Mouse (Mus musculus): ENCODE data around the gene Zbtb16. TPM values are rescaled to one million over a fixed set of nuclear protein-coding genes. Genes with fewer than 3 reads are reported as not detected.

Zbtb16 gene
- total RNA-seq, 2 experiments from 2014 or later = 77.6 to 92.0 TPM

DNA sequence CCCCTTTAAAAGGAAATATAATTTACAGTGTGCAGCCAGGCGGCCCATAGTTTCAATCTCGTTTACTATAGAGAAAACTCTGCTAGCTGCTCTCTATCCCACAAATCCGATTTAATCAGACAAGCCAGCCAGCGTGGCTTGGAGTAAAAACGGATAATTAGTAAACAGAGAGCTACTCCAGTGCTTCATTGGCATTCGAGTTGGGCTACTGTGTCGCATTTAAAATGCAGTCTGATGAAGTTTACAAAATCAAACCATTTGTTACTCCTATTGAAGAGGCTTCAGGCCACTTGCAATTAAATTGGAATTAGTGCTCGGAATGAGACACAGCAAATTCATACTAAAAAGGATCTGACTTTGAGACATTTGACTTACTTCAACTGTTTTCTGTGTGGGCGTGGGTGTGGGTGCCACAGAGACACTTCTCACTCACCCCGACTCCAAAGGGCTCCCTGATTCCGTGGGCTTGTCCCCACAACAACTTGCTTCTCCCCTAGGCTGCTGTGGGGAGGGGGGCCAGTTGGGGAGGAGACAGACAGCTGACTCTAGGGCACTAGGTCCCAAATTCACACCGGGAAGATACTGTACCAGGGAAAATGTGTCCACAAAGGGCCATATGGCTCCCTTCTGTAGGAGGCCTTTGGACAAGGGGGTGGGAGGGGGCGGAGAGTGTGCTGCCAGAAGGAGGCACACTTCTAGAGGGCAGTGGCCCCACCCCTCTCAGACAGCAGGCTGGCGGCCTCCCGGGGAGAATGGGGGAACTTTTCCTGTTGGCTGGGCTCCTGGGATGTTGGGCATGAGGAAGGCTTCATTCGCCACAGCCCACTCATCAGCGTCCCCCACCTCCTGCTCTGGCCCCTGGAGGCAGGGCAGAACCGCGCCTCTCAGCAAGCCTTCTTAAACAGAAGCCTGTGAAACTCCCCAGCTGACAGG, 157.3 kb downstream of the Zbtb16 start:
- DNase-seq (ENCODE audit: low spot score in 2 of 2) = no peak

DNA sequence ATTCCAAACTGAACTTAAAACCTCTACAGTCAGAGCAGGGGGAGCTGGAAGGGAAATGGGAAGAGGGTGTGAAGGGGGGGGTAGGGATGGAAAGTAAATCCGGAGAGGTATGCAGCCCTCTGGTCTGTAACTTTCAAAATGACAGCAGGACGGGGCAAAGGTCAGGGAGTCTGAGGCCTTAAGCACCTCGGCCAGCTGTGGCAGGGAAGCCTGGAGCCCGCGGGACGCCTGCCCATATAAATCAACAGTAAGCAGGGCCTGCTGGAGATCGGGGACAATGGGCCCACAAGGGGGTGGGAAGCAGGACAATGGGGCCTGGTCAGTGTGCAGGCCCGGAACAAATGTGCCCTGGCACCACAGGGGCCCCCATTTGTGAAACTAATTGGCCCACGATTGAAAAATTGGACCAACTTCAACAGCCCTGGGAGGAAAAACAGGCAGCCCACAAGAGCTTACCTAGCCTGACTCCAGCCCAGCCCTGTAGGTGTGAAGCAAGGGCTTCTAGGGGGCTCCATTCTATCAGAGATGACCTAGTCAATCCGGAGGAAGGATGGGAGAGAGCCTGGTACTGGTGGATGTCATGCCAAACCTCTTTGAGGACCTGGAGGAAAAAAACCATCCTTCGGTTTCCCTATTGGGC, 160.8 kb downstream of the Zbtb16 start:
- no peak for DNase-seq (ENCODE audit: low spot score in 2 of 2)

DNA sequence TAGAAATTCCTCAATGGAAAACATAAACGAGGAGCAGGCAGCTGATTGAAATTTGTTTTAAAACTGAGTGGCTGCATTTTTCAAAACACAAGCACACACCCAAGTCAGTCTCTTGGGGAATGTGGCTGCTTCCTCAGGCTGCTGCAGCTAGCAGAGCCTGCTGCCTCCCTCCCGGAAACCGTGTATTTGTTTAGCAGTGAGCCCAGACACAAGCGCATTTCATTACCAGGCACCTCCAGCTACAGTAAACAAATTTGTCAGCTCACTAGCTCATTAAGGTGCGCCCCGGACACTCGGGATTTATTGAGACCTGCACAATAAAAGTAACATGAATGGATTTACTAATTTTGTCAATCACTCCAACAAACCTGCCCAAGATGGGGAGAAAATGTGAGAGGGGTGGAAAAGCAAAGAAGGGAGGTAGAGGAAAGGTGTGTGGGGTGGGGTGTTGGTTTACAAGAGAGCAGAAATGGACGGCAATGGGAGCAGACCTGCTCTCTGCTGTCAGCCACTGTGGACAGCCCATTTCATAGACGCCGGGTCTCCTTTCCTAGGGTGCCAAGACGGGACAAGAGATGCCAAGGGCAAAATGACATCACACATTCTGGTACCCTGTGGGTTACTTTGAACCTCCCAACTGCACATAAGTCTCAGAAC, 161.5 kb downstream of the Zbtb16 start:
- DNase-seq (ENCODE audit: low spot score in 2 of 2) = no peak

DNA sequence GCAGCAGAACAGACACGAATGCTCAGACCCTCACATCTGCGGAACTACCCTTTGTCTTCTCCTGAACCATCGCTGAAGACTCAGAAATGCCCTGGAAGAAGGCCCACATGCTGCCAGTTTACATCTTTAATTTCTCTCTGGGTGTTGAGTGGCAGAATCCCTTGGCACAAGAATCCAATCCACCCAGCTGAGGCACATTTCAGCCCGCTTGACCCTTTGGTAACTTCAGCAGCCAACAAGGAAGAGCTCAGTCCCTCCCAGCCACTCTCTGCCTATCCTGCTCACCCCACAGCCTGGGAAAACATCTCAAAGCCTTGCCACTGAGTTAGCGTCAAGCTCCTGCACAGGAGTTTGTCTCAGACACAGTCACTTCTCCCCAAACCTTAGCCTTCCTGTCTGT, 162.2 kb downstream of the Zbtb16 start:
- DNase-seq (ENCODE audit: low spot score in 2 of 2) = no peak

DNA sequence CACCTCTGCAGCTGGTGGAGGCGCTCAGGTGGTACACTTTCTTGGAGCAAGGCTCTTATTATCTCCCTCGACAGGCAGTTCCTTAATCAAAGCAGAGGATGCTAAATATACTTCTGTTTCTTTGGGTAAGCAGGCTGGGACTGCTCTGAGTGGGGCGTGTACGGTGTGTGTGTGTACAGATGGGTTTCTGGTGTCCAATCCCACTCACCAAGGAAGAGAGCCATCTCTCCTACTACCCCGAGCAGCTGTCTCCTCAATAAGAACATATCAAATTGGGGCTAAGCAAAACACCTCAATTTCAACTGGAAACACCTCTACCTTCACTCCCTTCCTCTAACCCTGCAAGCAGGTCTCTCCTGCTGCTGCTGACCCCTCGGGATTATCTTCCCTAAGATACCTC, 162.8 kb downstream of the Zbtb16 start:
- DNase-seq (ENCODE audit: low spot score in 2 of 2) = no peak

DNA sequence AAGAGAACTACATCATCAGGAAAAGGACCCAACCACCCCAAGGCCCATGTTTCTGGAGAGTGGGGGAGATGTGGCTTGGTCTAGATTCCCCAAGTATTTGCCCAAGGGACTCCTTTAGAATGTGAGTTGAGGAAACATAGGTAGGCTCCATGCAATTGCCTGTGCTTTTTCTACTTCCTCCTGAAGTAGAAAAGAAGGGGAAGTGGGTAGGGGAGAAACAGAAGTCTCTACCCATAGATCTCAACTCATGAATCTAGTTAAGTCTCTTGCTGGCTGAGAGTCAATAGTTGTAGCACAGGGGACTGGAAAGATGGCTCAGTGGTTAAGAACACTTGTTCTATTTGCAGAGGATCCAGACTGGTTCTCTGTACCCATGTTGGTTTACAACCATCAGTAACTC, 164.2 kb downstream of the Zbtb16 start:
- no peak for DNase-seq (ENCODE audit: low spot score in 2 of 2)

DNA sequence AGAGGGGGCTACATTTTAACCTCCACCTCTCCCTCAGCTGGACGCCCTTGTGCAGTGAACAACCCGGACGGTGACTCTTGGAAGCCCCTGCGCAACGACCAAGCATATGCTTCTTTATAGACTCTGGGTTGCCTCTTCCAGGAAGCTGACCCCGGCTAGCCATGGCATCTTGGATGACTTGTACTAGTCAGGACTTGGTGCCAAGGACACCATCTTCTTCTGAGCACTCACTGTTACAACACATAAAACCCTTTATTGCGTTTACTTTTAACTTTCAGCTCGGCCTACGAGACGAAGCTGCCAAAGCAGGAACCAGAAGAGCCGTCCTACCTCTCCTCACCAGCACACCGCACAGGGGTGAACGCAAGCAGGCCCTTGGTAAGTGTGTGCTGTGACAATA, 165.9 kb downstream of the Zbtb16 start:
- no peak for DNase-seq (ENCODE audit: low spot score in 2 of 2)

DNA sequence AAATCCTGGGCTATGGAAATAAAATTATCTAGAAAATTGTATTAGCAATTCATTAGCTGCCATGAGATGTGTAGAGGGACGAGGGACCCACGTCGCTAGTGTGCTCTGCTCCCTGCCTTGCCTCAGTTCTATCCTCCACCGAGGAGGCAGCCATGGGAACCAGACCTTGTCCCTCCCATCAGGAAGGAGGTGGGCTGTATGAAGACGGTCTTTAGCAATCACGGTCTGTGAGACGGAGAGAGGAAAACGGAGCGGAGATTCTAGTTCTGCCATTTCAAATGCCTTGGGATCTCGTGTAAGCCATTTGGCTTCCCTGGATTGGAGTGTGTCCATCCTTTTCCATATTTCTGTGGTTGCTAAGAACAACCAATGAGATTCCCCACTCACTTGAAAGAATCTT, 166.3 kb downstream of the Zbtb16 start:
- no peak for DNase-seq (ENCODE audit: low spot score in 2 of 2)

DNA sequence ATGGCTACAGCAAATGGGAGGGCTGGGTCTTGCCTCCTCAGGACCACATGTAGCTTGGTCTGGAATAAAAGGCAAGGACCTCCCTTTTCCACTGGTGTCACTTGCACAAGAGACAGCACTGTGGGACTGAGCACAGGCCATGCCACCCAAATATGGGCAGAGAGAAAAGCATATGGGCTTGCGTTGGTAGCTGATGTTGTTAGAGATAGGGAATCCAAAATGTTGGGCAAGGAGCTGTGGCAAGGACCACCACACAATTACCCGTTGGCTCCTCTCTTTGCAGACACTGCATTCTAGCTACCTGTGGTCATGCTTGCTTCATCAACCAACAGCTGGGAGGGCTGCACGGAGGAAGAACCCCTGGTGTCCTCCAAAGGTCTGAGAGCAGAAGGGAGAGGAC, 169.3 kb downstream of the Zbtb16 start:
- no peak for DNase-seq (ENCODE audit: low spot score in 2 of 2)

DNA sequence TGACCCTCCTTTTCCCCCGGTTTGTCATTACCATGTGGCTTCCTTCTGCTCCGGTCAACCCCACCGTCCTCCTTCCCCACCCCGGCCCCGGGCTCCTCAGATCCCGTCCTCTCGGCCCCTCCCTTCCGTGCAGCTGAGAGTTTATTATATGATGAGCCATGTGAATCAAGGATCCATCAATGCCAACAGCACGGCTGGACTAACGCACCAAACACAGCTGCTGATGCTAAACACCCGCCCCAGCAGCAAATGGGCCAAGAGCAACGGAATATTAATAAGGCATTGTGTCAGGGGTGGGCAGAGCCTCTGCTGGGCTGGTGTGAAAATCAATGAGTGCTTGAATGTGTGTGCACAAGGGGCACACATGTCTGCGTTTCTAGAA, 173.0 kb downstream of the Zbtb16 start:
- DNase-seq (ENCODE audit: low spot score in 2 of 2) = no peak

DNA sequence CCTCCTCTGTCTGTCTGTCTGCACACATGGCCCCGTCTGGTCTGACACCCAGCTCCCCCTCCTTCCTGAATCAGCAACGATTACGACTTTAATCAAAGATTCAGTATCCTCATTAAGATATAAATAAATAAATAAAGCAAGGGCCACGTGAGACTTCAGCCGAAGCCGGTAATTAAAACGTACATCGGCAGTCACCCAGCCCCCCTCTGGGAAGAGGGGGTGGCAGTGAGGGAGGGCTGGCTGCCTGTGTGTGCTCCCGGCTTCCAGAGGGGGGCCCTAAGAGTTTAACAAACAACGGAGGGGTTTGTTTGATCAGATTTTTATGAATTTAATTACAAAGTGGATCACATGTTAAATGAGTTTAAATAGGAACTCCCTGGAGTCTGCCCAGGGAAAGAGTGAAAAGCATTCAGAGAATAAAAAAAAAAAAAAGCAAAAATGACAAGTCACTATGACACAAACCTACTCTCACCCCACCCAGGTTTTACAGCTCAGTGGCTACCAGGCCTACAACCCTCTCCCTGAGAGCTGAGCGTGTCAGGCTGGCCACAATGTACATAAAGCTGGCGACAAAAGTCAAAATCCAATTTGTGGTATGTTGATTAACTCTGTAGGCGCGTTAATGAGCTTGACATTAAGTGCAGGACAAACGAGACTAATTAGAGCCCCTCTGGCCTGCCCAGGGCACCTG, 173.5 kb downstream of the Zbtb16 start:
- DNase-seq (ENCODE audit: low spot score in 2 of 2) = no peak

DNA sequence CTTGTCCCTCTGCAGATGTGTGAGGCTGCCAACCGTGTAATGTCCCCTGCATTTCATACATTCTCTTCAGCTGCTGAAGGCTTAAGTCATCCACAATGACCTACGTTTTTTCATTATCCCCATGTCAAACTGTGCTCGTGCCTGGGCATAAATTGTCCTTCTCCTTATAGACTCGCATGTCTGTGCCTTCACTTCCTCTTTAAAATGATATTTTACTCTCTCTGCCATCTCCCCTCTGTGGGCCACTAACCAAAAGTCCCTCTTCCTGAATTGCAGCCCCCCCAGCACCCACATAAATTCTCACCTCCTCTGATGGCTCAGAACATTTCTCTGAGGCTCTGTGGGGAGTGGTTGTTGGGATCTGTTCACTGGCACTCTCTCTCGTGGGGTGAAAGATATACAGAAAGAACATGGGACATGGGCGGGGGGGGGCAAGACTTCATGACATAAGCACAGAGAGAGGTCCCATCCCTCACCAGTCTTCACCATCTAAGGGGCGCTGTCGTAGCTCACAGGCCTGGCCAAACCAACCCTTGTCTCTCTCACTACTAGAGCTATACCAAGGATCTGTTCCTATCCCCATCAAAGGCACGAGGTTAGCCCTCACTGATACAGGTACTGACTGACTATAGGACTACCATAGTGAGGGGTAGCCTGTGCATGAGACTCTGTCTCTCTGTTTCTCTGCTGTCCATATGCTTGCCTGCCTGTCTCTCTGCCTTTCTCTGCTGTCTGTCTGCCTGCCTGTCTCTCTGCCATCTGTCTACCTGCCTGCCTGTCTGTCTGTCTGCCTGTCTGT, 174.6 kb downstream of the Zbtb16 start:
- DNase-seq (ENCODE audit: low spot score in 2 of 2) = no peak

DNA sequence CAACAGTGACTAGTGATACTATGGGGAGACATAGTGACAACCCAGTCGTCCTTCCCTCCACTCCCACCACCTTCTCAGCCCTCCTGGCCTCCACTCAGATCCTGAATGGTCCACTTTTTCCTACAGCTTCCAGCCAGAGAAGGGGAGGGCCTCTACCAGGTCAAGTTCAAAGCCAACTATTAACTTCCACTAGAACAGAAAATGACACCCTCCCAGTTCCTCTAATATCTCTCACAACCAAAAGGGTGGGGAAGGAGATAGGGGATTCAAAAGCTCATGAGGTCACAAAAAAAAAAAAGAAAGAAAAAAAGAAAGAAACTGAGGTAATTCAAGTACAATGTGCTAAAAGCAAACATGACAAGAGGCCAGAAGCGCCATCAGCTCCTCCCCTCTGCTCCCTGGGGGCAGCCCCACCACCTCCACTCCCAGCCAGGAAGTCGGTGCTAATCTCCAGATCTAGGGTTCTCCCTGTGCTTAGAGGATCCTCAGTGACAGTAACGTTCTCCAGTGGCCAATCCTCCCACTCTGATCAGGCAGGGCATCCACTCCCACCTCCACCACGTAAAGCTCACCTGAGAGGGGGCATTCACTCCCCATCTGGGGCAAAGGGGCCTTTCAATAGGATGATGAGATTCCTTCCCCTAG, 180.4 kb downstream of the Zbtb16 start:
- DNase-seq (ENCODE audit: low spot score in 2 of 2) = no peak

DNA sequence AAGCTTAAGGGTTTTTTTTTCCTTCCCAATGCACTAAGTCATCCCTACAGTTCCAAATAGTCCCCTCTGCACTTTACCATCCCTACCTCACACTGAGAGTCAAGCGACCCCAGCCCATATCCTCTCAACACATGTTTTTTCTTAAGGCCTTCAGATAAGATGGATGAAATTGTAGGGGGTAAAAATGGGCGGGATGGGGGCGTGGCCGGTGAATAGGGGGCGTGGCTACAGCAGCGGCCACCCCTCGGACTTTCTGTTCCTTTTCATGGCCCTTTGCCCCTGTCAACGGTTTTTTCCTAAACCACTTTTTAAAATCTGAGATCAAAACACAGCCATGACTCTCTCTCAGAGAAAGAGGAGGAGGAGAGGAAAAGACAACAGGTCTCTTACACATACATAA, 181.3 kb downstream of the Zbtb16 start:
- no peak for DNase-seq (ENCODE audit: low spot score in 2 of 2)

DNA sequence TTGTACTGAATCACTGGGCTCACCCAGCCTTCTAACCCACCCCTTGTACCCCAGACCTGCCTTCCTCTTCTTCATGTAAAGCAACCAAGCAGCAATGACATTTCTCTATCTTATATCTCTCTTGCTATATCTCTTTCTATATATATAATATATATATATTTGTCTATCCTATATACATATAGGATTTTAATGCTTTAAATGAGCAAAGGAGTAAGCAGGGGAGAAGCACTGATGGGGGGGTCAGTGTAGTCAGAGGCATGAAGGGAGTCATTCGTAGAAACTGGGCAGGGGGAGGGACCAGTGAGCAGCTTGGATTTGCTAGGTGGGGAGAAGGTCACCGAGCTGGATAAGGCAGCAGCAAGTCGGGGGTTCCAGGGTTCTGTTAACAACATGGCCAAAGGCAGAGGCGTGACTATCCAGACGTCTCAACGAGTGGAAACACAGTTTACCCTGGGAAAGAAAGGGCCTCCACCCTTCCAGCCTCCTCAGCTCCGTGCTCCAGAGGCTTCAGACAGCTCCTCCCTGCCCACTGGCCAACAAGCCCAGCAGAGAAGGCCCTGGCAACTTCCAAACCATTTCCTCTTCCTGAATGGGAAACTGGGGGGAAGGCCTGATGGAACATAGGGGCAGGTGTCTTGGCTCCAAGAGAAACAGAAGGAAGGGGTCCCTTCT, 182.5 kb downstream of the Zbtb16 start:
- no peak for DNase-seq (ENCODE audit: low spot score in 2 of 2)

DNA sequence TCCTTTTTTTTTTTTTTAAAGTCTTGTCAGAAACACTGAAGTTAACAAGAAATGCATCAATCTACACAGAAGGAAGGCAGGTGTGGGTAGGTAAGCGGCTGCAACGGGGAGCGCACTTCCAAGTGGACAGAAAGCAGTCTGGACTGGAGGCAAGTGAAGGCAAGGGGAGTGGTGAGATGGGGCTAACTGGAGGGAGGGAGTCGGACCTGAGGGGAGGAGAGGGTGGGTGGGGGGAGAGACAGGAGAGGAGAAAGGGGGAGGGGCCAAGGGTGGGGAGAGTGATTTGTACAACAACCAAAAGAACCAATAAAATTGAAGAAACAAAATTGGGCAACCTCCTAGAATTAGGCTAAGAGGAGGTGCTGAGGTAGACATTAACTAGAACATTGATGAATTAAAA, 184.0 kb downstream of the Zbtb16 start:
- DNase-seq (ENCODE audit: low spot score in 2 of 2) = peak in 1 of 2 experiments; percentile 7

DNA sequence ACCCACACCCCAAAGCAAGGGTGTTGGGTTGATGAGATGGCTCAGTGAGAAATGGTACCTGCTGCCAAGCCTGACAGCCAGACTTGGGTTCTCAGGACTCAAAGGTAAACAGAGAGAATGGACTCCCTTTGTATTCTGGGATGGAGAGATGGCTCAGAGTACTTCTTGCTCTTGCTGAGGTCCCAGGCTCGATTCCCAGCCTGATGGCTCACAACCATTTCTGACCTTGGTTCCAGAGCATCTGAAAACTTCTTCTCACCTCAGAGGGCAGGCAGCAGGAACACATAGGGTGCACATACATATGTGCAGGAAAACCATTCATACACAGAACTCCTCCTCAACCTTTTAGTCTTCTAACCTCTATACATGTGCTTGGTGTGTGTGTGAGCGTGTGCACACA, 185.2 kb downstream of the Zbtb16 start:
- DNase-seq (ENCODE audit: low spot score in 2 of 2) = no peak

DNA sequence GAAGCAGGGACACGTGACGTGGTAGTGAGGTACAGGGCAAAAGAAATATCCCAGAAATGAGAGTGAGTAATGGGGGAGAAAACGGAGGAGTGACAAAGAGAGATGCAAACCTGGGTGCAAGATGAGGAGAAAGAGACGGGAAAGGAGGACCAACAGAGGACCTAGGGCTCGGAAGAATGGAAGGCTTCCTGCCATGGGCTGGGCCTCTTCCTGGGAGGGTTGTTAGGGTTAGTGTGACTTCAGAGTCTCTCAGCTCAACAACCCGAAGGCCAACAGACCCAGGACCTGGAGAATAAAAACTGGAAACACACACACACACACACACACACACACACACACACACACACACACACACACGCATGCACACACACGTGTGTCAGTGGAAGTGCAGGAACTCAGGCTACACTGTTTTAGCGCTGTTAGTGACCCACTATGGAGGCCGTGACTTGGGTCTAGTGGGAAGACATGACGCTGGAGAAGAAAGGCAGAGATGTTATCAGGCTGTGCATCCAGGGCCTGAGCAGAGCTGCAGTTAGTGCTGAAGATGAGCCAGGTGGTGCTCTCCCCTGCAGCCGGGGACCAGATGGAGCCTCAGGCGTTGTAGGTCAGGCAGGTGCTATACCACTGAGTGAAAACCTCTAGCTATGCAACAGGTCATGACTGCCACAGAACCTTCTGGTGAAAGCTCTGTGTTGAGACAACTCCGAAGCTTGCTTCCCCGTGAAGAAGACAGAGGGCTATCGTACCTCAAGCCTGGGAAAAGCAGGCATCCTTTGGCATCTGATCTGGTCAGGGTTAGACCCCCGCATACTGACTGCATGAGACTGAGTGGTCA, 186.0 kb downstream of the Zbtb16 start:
- DNase-seq (ENCODE audit: low spot score in 2 of 2) = peak in 1 of 2 experiments; percentile 19

All from adrenal gland, adult 18-20 months (tissue).